Mouse (Mus musculus) MEL (cell line): Measurements from ENCODE around the gene Gga1. TPM values are rescaled to one million over a fixed set of nuclear protein-coding genes. Genes with fewer than 3 reads are reported as not detected.

ENCODE experiments used
- DNase-seq: peaks from one replicate; pipeline ENCODE4 v3.0.0; 2011; ENCODE audit warnings: low read depth, low spot score
- H3K27ac ChIP-seq: 2 replicates; pipeline ENCODE4 v1.5.1; 2012; ENCODE audit warnings: low read depth, mild to moderate bottlenecking, control low read depth, low read length, moderate library complexity; ENCODE audit not compliant: control insufficient read depth
- H3K27me3 ChIP-seq, 2 experiments: fragments of 150-350 bp in 1 of 2; sonication (generic) in 1 of 2; 2 replicates each; pipeline ENCODE4 v1.6.1; 2012; ENCODE audit warnings: low read length in 2 of 2, mild to moderate bottlenecking in 2 of 2, improper control_type of control experiment in 1 of 2, moderate library complexity in 1 of 2; ENCODE audit not compliant: insufficient read depth in 2 of 2, control insufficient read depth in 1 of 2
- H3K36me3 ChIP-seq, 2 experiments: 2 replicates each; pipeline ENCODE4 v1.6.1; 2012 to 2014; ENCODE audit warnings: low read length in 2 of 2, improper control_type of control experiment in 1 of 2, inconsistent platforms in 1 of 2, mild to moderate bottlenecking in 1 of 2; ENCODE audit not compliant: insufficient read depth in 2 of 2, control insufficient read depth in 1 of 2
- H3K4me1 ChIP-seq, 2 experiments: fragments of 150-350 bp in 1 of 2; sonication (generic) in 1 of 2; 2 replicates each; pipeline ENCODE4 v1.6.1; 2012; ENCODE audit warnings: low read length in 2 of 2, improper control_type of control experiment in 1 of 2, mild to moderate bottlenecking in 1 of 2; ENCODE audit not compliant: insufficient read depth in 2 of 2, control insufficient read depth in 1 of 2
- H3K4me3 ChIP-seq, 2 experiments: fragments of 150-350 bp in 1 of 2; sonication (generic) in 1 of 2; 2 replicates each; pipeline ENCODE4 v1.5.1; 2012; ENCODE audit warnings: low read depth in 2 of 2, low read length in 2 of 2, mild to moderate bottlenecking in 2 of 2, moderate library complexity in 2 of 2, control low read depth in 1 of 2, improper control_type of control experiment in 1 of 2; ENCODE audit not compliant: control insufficient read depth in 1 of 2, insufficient read depth in 1 of 2
- H3K79me2 ChIP-seq: 2 replicates; pipeline ENCODE4 v1.6.1; 2012; ENCODE audit warnings: mild to moderate bottlenecking, low read length, moderate library complexity; ENCODE audit not compliant: control insufficient read depth, poor library complexity, insufficient read depth
- H3K9ac ChIP-seq: 2 replicates; pipeline ENCODE4 v1.6.1; 2012; ENCODE audit warnings: low read depth, mild to moderate bottlenecking, control low read depth, low read length, moderate library complexity; ENCODE audit not compliant: control insufficient read depth, poor library complexity, severe bottlenecking
- H3K9me3 ChIP-seq: fragments of 150-350 bp; sonication (generic); replicated peaks from 2 replicates; pipeline ENCODE4 v1.6.1; 2012; ENCODE audit warnings: mild to moderate bottlenecking, low read length, improper control_type of control experiment, moderate library complexity; ENCODE audit not compliant: insufficient read depth
- CHD1 ChIP-seq: IDR thresholded peaks from 2 replicates; pipeline ENCODE4 v1.6.1; 2012; ENCODE audit warnings: low read depth, mild to moderate bottlenecking, inconsistent platforms, low read length, improper control_type of control experiment
- CHD2 ChIP-seq: IDR thresholded peaks from 2 replicates; pipeline ENCODE4 v1.6.1; 2011; ENCODE audit warnings: low read length, improper control_type of control experiment
- CTCF ChIP-seq, 3 experiments: IDR thresholded peaks in 2 of 3; conservative IDR thresholded peaks in 1 of 3; 2 replicates each; pipeline ENCODE4 v1.5.1; 2011 to 2012; ENCODE audit warnings: low read length in 3 of 3, low read depth in 2 of 3, mild to moderate bottlenecking in 2 of 3, improper control_type of control experiment in 1 of 3, inconsistent platforms in 1 of 3, mixed read lengths in 1 of 3, moderate library complexity in 1 of 3; ENCODE audit not compliant: control insufficient read depth in 1 of 3, insufficient read depth in 1 of 3, poor library complexity in 1 of 3, severe bottlenecking in 1 of 3
- ELF1 ChIP-seq: IDR thresholded peaks from 2 replicates; pipeline ENCODE4 v1.6.1; 2014; ENCODE audit warnings: low read depth, mild to moderate bottlenecking, inconsistent platforms, low read length, improper control_type of control experiment, moderate library complexity
- EP300 ChIP-seq, 2 experiments: IDR thresholded peaks; 2 replicates each; pipeline ENCODE4 v1.6.1; 2011; ENCODE audit warnings: improper control_type of control experiment in 2 of 2, low read length in 2 of 2, low read depth in 1 of 2, mild to moderate bottlenecking in 1 of 2
- ETS1 ChIP-seq: IDR thresholded peaks from 2 replicates; pipeline ENCODE4 v1.6.1; 2012; ENCODE audit warnings: low read depth, mild to moderate bottlenecking, inconsistent platforms, low read length, improper control_type of control experiment, moderate library complexity
- GABPA ChIP-seq: IDR thresholded peaks from 2 replicates; pipeline ENCODE4 v1.6.1; 2012; ENCODE audit warnings: low read depth, mild to moderate bottlenecking, inconsistent platforms, low read length, improper control_type of control experiment, moderate library complexity
- HCFC1 ChIP-seq: IDR thresholded peaks from 2 replicates; pipeline ENCODE4 v1.6.1; 2012; ENCODE audit warnings: low read depth, mild to moderate bottlenecking, inconsistent platforms, low read length, improper control_type of control experiment, moderate library complexity
- JUND ChIP-seq: IDR thresholded peaks from 2 replicates; pipeline ENCODE4 v1.6.1; 2011; ENCODE audit warnings: low read depth, mild to moderate bottlenecking, improper control_type of control experiment, low read length
- KAT2A ChIP-seq: conservative IDR thresholded peaks from 2 replicates; pipeline ENCODE4 v1.6.1; 2012; ENCODE audit warnings: low read depth, low read length, improper control_type of control experiment, inconsistent platforms
- MAFK ChIP-seq: IDR thresholded peaks from 2 replicates; pipeline ENCODE4 v1.6.1; 2011; ENCODE audit warnings: low read depth, mild to moderate bottlenecking, low read length, improper control_type of control experiment, borderline replicate concordance
- MEF2A ChIP-seq: IDR thresholded peaks from 2 replicates; pipeline ENCODE4 v1.6.1; 2014; ENCODE audit warnings: low read depth, mild to moderate bottlenecking, inconsistent platforms, low read length, improper control_type of control experiment; ENCODE audit not compliant: poor library complexity, insufficient replicate concordance, severe bottlenecking; ENCODE audit errors: extremely low read depth
- MYB ChIP-seq: IDR thresholded peaks from 2 replicates; pipeline ENCODE4 v1.6.1; 2011; ENCODE audit warnings: mild to moderate bottlenecking, low read depth, low read length, improper control_type of control experiment
- NELFE ChIP-seq: IDR thresholded peaks from 2 replicates; pipeline ENCODE4 v1.6.1; 2011; ENCODE audit warnings: low read depth, low read length, improper control_type of control experiment
- POLR2AphosphoS5 ChIP-seq: IDR thresholded peaks from 2 replicates; pipeline ENCODE4 v1.6.1; 2012; ENCODE audit warnings: low read depth, borderline replicate concordance, mild to moderate bottlenecking, inconsistent platforms, low read length, moderate library complexity, mixed read lengths
- RAD21 ChIP-seq: IDR thresholded peaks from 2 replicates; pipeline ENCODE4 v1.6.1; 2011; ENCODE audit warnings: mild to moderate bottlenecking, low read depth, low read length, improper control_type of control experiment
- RCOR1 ChIP-seq: IDR thresholded peaks from 2 replicates; pipeline ENCODE4 v1.6.1; 2012; ENCODE audit warnings: low read depth, mild to moderate bottlenecking, inconsistent platforms, low read length, improper control_type of control experiment
- TAL1 ChIP-seq: IDR thresholded peaks from 2 replicates; pipeline ENCODE4 v1.6.1; 2012; ENCODE audit warnings: mild to moderate bottlenecking, inconsistent platforms, low read length, moderate library complexity, mixed read lengths
- TBP ChIP-seq: IDR thresholded peaks from 2 replicates; pipeline ENCODE4 v1.8.0; 2011; ENCODE audit warnings: low read depth, low read length, improper control_type of control experiment
- TCF12 ChIP-seq: IDR thresholded peaks from 2 replicates; pipeline ENCODE4 v1.6.1; 2014; ENCODE audit warnings: low read depth, mild to moderate bottlenecking, inconsistent platforms, low read length, improper control_type of control experiment, moderate library complexity
- USF1 ChIP-seq: IDR thresholded peaks from 2 replicates; pipeline ENCODE4 v1.6.1; 2014; ENCODE audit warnings: low read depth, mild to moderate bottlenecking, inconsistent platforms, low read length, improper control_type of control experiment, moderate library complexity
- ZC3H11A ChIP-seq: IDR thresholded peaks from 2 replicates; pipeline ENCODE4 v1.6.1; 2012; ENCODE audit warnings: low read depth, mild to moderate bottlenecking, inconsistent platforms, low read length, improper control_type of control experiment
- ZKSCAN1 ChIP-seq: IDR thresholded peaks from 2 replicates; pipeline ENCODE4 v1.6.1; 2012; ENCODE audit warnings: low read depth, mild to moderate bottlenecking, inconsistent platforms, low read length, improper control_type of control experiment, moderate library complexity
- ZNF384 ChIP-seq: IDR thresholded peaks from 2 replicates; pipeline ENCODE4 v1.6.1; 2012; ENCODE audit warnings: low read depth, mild to moderate bottlenecking, inconsistent platforms, low read length, improper control_type of control experiment
- polyA plus RNA-seq, 2 experiments: library from polyadenylated mRNA; stranded (reverse) in 1 of 2; unstranded in 1 of 2; fragments of >175 nt in 1 of 2; fragments of >200 nt in 1 of 2; gene quantifications; 2 replicates each; pipeline versions ENCODE4 v1.2.1 to v1.2.4; 2012; ENCODE audit warnings: low replicate concordance in 2 of 2, low read depth in 1 of 2; ENCODE audit not compliant: insufficient read length in 2 of 2, insufficient read depth in 1 of 2, missing spikeins in 1 of 2
- total RNA-seq: library from RNA; depleted of rRNA; stranded (reverse); fragments of 300-350 nt; gene quantifications from 2 replicates; pipeline ENCODE4 v1.2.3, GENCODE M21; 2012

The Gga1 gene
- total and polyA plus RNA-seq, 3 experiments = 18.2 to 48.1 TPM; not detected in 1

- H3K79me2 ChIP-seq = no peaks in the 10 kb centered on the region
- H3K27ac ChIP-seq = no peak overlapping the region
- H3K4me3 ChIP-seq = no peak overlapping the region
- H3K36me3 ChIP-seq = no peaks in the 10 kb centered on the region; a peak in 1 of 4 replicates
- DNase-seq = no peak
- no peak overlapping the region for H3K9ac ChIP-seq
- no peak for TF ChIP-seq KAT2A
- TF ChIP-seq ZNF384 = no peak
- TF ChIP-seq TBP = no peak
- TF ChIP-seq NELFE = no peak
- TF ChIP-seq MYB = no peak
- TF ChIP-seq TAL1 = no peak
- TF ChIP-seq HCFC1 = no peak
- no peak for TF ChIP-seq CHD2
- no peak for TF ChIP-seq GABPA
- TF ChIP-seq EP300 (IDR thresholded peaks at IDR 0.05; ENCODE audit: low read depth in 1 of 2, low read length in 2 of 2) = no peak
- TF ChIP-seq POLR2AphosphoS5 = no peak
- TF ChIP-seq RCOR1 = no peak
- no peak for TF ChIP-seq MEF2A
- no peak for TF ChIP-seq ZC3H11A
- no peak for TF ChIP-seq TCF12
- no peak for TF ChIP-seq JUND
- no peak for TF ChIP-seq ETS1
- no peaks in the 10 kb centered on the region for H3K4me1 ChIP-seq
- no peaks in the 10 kb centered on the region for H3K9me3 ChIP-seq
- H3K27me3 ChIP-seq = no peaks in the 10 kb centered on the region
Measured at GRCm38 (mm10) chr15:78889401-78889853, 12.4 kb downstream of the Gga1 start.

- H3K4me1 ChIP-seq = peaks cover 7 to 12% of the 10 kb centered on the region in 2 experiments
- H3K79me2 ChIP-seq = no peaks in the 10 kb centered on the region
- no peak overlapping the region for H3K9ac ChIP-seq
- no peak for DNase-seq
- TF ChIP-seq MAFK (no peak), MEF2A (no peak), RAD21 (no peak), CHD1 (no peak), CTCF (IDR thresholded peaks at IDR 0.05 in 2 of 3, conservative IDR thresholded peaks at IDR 0.05 in 1 of 3; ENCODE audit: control insufficient read depth in 1 of 3, insufficient read depth in 1 of 3, low read depth in 2 of 3, low read length in 3 of 3, poor library complexity in 1 of 3, severe bottlenecking in 1 of 3) (no peak), ELF1 (no peak), USF1 (no peak), ZKSCAN1 (no peak), POLR2AphosphoS5 (no peak)
- TF ChIP-seq, all 39 proteins: peak for 0
- no peak overlapping the region for H3K4me3 ChIP-seq
- no peaks in the 10 kb centered on the region for H3K9me3 ChIP-seq
- no peak overlapping the region for H3K27ac ChIP-seq
- H3K27me3 ChIP-seq = no peaks in the 10 kb centered on the region
- H3K36me3 ChIP-seq = peaks cover 0 to 6% of the 10 kb centered on the region in 2 experiments; a peak in 3 of 4 replicates
Measured at GRCm38 (mm10) chr15:78892440-78892839, 15.4 kb downstream of the Gga1 start.
